Mouse (Mus musculus) forebrain, embryonic 12.5 days (tissue): Measurements from ENCODE around the gene Prepl. TPM values are rescaled to one million over a fixed set of nuclear protein-coding genes. Genes with fewer than 3 reads are reported as not detected.

Experiments used
- ATAC-seq: fragments of 200-750 bp; cut with Nextera tagmentation; 2 replicates; pipeline ENCODE4 v1.8.0; 2017; ENCODE audit warnings: moderate TSS enrichment; ENCODE audit not compliant: low FRiP score
- H3K27ac ChIP-seq: fragments of 300-500 bp; sonication (generic); 2 replicates; pipeline ENCODE4 v1.5.1; 2016; ENCODE audit warnings: mild to moderate bottlenecking
- H3K27me3 ChIP-seq: fragments of 300-500 bp; sonication (generic); 2 replicates; pipeline ENCODE4 v1.6.1; 2016; ENCODE audit warnings: mild to moderate bottlenecking
- H3K36me3 ChIP-seq: fragments of 300-500 bp; sonication (generic); replicated peaks from 2 replicates; pipeline ENCODE4 v1.6.1; 2016; ENCODE audit warnings: mild to moderate bottlenecking
- H3K4me1 ChIP-seq: fragments of 300-500 bp; sonication (generic); 2 replicates; pipeline ENCODE4 v1.6.1; 2016
- H3K4me2 ChIP-seq: fragments of 300-500 bp; sonication (generic); 2 replicates; pipeline ENCODE4 v1.6.1; 2016; ENCODE audit warnings: mild to moderate bottlenecking, moderate library complexity
- H3K4me3 ChIP-seq: fragments of 300-500 bp; sonication (generic); replicated peaks from 2 replicates; pipeline ENCODE4 v1.5.1; 2016; ENCODE audit warnings: mild to moderate bottlenecking
- H3K9ac ChIP-seq: fragments of 300-500 bp; sonication (generic); 2 replicates; pipeline ENCODE4 v1.6.1; 2016; ENCODE audit warnings: mild to moderate bottlenecking
- H3K9me3 ChIP-seq: fragments of 300-500 bp; sonication (generic); 2 replicates; pipeline ENCODE4 v1.6.1; 2016
- WGBS: fragments of 180-500 bp; shearing (Covaris S2); methylation state at CpG from one replicate; pipeline ENCODE4 v1.1.7; 2016; 5-methylcytosine and 5-hydroxymethylcytosine counted together
- polyA plus RNA-seq: library from polyadenylated mRNA; unstranded; fragments of >200 nt; fragmentation: Nextera tagmentation; extraction: Ambion mirVana; gene quantifications from 2 replicates; pipeline ENCODE4 v1.2.1, GENCODE M21; 2016

Prepl gene
- polyA plus RNA-seq, 1 experiment from 2014 or later, result 47.2 TPM

- Histone ChIP-seq H3K27me3 (no peaks in the 10 kb centered on the region), H3K4me2 (no peak overlapping the region), H3K27ac (no peak overlapping the region), H3K36me3 (peaks cover 15% of the 10 kb centered on the region), H3K4me1 (no peaks in the 10 kb centered on the region; the same call in 1 of the 2 replicates), H3K4me3 (no peak overlapping the region), H3K9me3 (no peaks in the 10 kb centered on the region), H3K9ac (no peak overlapping the region)
- no peak for ATAC-seq
- 95% methylated on average over 3 of the region's 3 CpGs for WGBS
These were observed 75.4 kb downstream of the Prepl start for GRCm38 (mm10) chr17:85014632-85015031.

GRCm38 (mm10) chr17:85013485-85013884 lies 76.6 kb downstream of the Prepl start:
- WGBS, result 85% methylated on average over 6 of the region's 6 CpGs
- Histone ChIP-seq H3K9ac (no peak overlapping the region), H3K4me1 (no peaks in the 10 kb centered on the region; the same call in 1 of the 2 replicates), H3K4me2 (no peak overlapping the region), H3K36me3 (peaks cover 15% of the 10 kb centered on the region), H3K4me3 (no peak overlapping the region), H3K27ac (no peak overlapping the region), H3K9me3 (no peaks in the 10 kb centered on the region), H3K27me3 (no peaks in the 10 kb centered on the region)
- no peak for ATAC-seq

Other genes with a start within 250 kb of the Prepl start
- gene Ppm1b, start 133.5 kb downstream of the Prepl start, polyA plus RNA-seq, result 106 and 108 TPM in 2 replicates
- 0.28 and 0.31 TPM in 2 replicates for gene Slc3a1, start 61.9 kb downstream of the Prepl start, polyA plus RNA-seq
- 13.7 and 16.0 TPM in 2 replicates for gene Camkmt, start 311 bp upstream of the Prepl start, polyA plus RNA-seq